Mouse (Mus musculus): ENCODE measurements around the gene Cyp27b1. TPM values are rescaled to one million over a fixed set of nuclear protein-coding genes. Genes with fewer than 3 reads are reported as not detected.
A peak's percentile ranks its signal among the peaks of the same experiment; 100 is the strongest.

Cyp27b1 gene
- total and polyA plus RNA-seq, 3 experiments, result 0.17 to 2.1 (median 0.33) TPM

DNA sequence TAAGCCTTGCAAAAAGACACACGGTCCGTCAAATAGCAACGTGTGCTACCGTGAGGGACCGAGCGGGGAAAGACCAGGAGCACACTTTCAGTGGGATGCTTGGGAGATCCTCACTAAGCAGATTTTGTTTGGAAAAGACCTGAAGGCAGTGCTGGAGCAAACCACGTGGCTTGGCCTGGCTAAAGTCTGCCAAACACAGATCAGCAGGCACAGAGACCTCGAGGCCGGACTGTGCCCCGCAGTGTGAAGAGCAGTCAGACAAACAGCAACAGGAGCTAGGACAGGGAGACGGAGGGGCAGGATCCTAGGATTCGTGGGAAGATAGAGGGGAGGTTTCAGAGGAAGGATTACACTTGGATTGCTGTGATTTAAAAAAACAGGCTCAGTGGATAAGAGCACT lies 11.8 kb upstream of the Cyp27b1 start:
- no peak for DNase-seq (ENCODE audit: low spot score)
- H3K9me3 ChIP-seq (replicated peaks), result no peaks in the 10 kb centered on the region
- no peak for ATAC-seq (ENCODE audit: extremely low read depth, insufficient number of reproducible peaks, low FRiP score, poor library complexity, severe bottlenecking)
- no peak overlapping the region for H3K4me3 ChIP-seq (ENCODE audit: low read depth, low read length)
- peaks cover 15% of the 10 kb centered on the region for H3K4me1 ChIP-seq (ENCODE audit: insufficient read depth, low read depth, low read length)
- H3K27me3 ChIP-seq (ENCODE audit: insufficient read depth, low read length), result peaks cover 31% of the 10 kb centered on the region
- no peaks in the 10 kb centered on the region for H3K36me3 ChIP-seq (replicated peaks)
- TF ChIP-seq POLR2AphosphoS5 (IDR thresholded peaks at IDR 0.05; ENCODE audit: insufficient replicate concordance, low read depth, low read length) (no peak), GATA1 (IDR thresholded peaks at IDR 0.05; ENCODE audit: borderline replicate concordance, low read length) (no peak), GATA2 (IDR thresholded peaks at IDR 0.05; ENCODE audit: borderline replicate concordance, low read depth, low read length) (no peak), TAL1 (conservative IDR thresholded peaks at IDR 0.05; ENCODE audit: low read depth, low read length) (no peak), CTCF (IDR thresholded peaks at IDR 0.05; ENCODE audit: low read depth, low read length) (no peak)

DNA sequence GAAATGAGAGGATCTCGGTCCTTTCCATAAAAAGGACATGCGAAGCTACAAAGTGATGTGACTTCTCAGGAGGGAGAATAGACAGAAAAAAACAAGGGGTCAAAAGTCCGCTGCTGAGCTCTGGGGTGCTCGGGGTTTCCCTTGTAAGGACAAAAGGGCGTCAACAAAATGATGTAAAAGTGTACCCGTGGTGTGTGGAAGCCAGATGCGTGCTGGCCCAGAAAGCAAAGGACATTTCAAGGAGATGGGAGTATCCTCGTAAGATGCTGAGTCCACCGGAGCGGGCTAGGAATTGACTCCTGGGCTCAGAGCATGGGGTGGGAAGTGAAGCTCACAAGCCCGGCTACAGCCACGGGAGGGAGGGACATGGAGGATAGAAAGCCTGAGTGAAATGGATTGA lies 10.4 kb upstream of the Cyp27b1 start:
- ATAC-seq (ENCODE audit: extremely low read depth, insufficient number of reproducible peaks, low FRiP score, poor library complexity, severe bottlenecking) (no peak), DNase-seq (ENCODE audit: low spot score) (no peak)
- TF ChIP-seq CTCF (IDR thresholded peaks at IDR 0.05; ENCODE audit: low read depth, low read length) (no peak), GATA1 (IDR thresholded peaks at IDR 0.05; ENCODE audit: borderline replicate concordance, low read length) (no peak), GATA2 (IDR thresholded peaks at IDR 0.05; ENCODE audit: borderline replicate concordance, low read depth, low read length) (no peak), POLR2AphosphoS5 (IDR thresholded peaks at IDR 0.05; ENCODE audit: insufficient replicate concordance, low read depth, low read length) (no peak), TAL1 (conservative IDR thresholded peaks at IDR 0.05; ENCODE audit: low read depth, low read length) (no peak)
- Histone ChIP-seq H3K9me3 (replicated peaks) (no peaks in the 10 kb centered on the region), H3K4me3 (ENCODE audit: low read depth, low read length) (no peak overlapping the region), H3K4me1 (ENCODE audit: insufficient read depth, low read depth, low read length) (peaks cover 22% of the 10 kb centered on the region), H3K27me3 (ENCODE audit: insufficient read depth, low read length) (peaks cover 34% of the 10 kb centered on the region), H3K36me3 (replicated peaks) (no peaks in the 10 kb centered on the region)

DNA sequence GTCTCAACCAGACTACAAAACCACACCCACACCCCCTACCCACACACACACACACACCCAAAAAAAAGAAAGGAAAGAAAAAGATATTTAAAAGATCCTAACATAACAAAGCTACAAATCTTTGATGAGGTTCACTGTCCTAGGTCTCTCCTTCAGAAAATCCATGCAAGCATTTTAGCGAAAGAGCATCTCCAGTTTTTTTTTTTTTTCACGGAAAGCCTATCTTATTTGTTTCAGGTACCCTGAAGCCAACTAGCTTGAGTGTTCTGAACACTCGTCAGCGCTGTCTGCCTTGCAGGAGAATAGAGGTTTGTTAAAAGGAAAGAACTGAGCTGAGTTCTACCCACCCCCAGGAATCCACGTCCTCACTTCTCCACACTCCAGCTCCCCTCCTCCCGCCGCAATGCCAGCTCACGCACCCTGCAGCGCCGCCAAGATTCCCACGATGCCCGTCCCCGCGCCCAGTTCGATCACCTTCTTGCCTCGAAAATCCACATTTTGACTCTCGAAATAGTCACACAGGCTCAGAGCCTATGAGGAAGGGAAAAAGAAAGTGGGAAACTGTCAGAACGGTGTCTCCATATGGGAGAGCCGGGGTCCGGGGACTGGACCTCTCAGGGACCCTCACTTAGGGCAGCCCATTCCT lies 7.4 kb upstream of the Cyp27b1 start:
- DNase-seq (ENCODE audit: low spot score), result no peak
- TF ChIP-seq GATA1 (IDR thresholded peaks at IDR 0.05; ENCODE audit: borderline replicate concordance, low read length) (no peak), POLR2AphosphoS5 (IDR thresholded peaks at IDR 0.05; ENCODE audit: insufficient replicate concordance, low read depth, low read length) (no peak), GATA2 (IDR thresholded peaks at IDR 0.05; ENCODE audit: borderline replicate concordance, low read depth, low read length) (no peak), TAL1 (conservative IDR thresholded peaks at IDR 0.05; ENCODE audit: low read depth, low read length) (no peak), CTCF (IDR thresholded peaks at IDR 0.05; ENCODE audit: low read depth, low read length) (no peak)
- H3K27me3 ChIP-seq (ENCODE audit: insufficient read depth, low read length), result peaks cover 32% of the 10 kb centered on the region
- ATAC-seq (ENCODE audit: extremely low read depth, insufficient number of reproducible peaks, low FRiP score, poor library complexity, severe bottlenecking), result no peak
- peaks cover 27% of the 10 kb centered on the region for H3K36me3 ChIP-seq (replicated peaks)
- H3K4me3 ChIP-seq (ENCODE audit: low read depth, low read length), result peak overlapping the region; percentile 94
- no peaks in the 10 kb centered on the region for H3K9me3 ChIP-seq (replicated peaks)
- H3K4me1 ChIP-seq (ENCODE audit: insufficient read depth, low read depth, low read length), result peaks cover 33% of the 10 kb centered on the region

DNA sequence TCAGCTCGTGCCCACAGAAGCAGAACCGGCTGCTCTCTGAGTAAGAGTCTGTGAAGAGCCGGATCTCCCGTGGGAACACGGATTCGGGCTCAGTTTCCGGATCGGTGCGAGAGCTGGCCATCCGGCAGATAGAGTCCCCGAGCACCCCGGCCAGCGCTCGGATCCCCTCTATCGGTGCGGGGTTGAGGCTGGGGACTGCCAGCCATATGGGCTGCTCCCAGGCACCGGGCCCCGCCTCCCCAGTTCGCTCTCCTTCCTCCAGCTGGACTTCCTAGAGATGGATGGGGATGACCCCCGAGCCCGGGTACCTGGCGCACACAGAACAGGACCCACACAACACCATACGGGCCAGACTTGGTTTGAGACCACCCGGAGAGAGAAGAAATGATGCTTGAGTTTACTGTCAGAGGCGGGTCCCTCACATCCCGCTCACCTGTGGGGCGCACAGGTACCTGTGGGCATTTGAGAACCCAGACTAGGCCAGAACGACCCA lies 6.7 kb upstream of the Cyp27b1 start, which contains the start of the genes Mettl1 and Eef1akmt3:
Gene Mettl1 (plus strand): TSS at position 141 of the 493 bp plus-strand sequence.
Gene Eef1akmt3 (minus strand): TSS at position 240 of the 493 bp plus-strand sequence.
- H3K36me3 ChIP-seq (replicated peaks), result peaks cover 34% of the 10 kb centered on the region
- ATAC-seq (ENCODE audit: extremely low read depth, insufficient number of reproducible peaks, low FRiP score, poor library complexity, severe bottlenecking) (peak; percentile 24; the same call in 1 of the 2 replicates), DNase-seq (ENCODE audit: low spot score) (peak; percentile 61)
- H3K27me3 ChIP-seq (ENCODE audit: insufficient read depth, low read length), result peaks cover 27% of the 10 kb centered on the region
- peak within 1 kb of the TSS; percentile 94 for H3K4me3 ChIP-seq (ENCODE audit: low read depth, low read length)
- H3K9me3 ChIP-seq (replicated peaks), result no peaks in the 10 kb centered on the region
- H3K4me1 ChIP-seq (ENCODE audit: insufficient read depth, low read depth, low read length), result peaks cover 33% of the 10 kb centered on the region
- TF ChIP-seq POLR2AphosphoS5 (IDR thresholded peaks at IDR 0.05; ENCODE audit: insufficient replicate concordance, low read depth, low read length) (no peak), CTCF (IDR thresholded peaks at IDR 0.05; ENCODE audit: low read depth, low read length) (no peak), GATA1 (IDR thresholded peaks at IDR 0.05; ENCODE audit: borderline replicate concordance, low read length) (no peak), GATA2 (IDR thresholded peaks at IDR 0.05; ENCODE audit: borderline replicate concordance, low read depth, low read length) (no peak), TAL1 (conservative IDR thresholded peaks at IDR 0.05; ENCODE audit: low read depth, low read length) (no peak)

DNA sequence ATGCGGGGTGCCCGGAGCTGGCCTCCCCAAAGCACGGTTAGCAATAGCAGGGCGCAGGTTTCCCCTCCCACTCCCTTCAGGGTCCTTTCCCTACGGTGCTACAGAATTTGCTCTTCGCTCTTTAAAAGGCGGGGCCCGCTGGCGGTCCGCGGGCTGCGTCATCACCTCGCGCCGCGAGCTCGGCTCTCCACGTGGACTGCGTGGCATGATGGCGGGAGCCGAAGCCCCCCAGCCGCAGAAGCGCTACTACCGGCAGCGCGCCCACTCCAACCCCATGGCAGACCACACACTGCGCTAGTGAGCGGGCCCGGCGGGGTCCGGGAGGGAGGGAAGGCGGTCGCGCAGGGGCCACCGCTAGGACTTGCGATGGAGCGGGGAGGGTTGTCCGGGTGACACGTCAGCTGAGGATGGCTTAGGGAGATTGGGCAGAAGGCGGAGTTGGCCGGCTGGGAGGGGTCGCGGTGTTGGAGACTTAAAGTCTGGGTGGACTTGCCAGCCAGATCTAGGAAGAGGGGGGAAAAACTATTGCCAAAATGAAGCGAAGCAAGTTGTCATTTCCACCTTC lies 6.2 kb upstream of the Cyp27b1 start:
- Histone ChIP-seq H3K9me3 (replicated peaks) (no peaks in the 10 kb centered on the region), H3K4me3 (ENCODE audit: low read depth, low read length) (peak overlapping the region; percentile 94), H3K36me3 (replicated peaks) (peaks cover 39% of the 10 kb centered on the region), H3K27me3 (ENCODE audit: insufficient read depth, low read length) (peaks cover 25% of the 10 kb centered on the region), H3K4me1 (ENCODE audit: insufficient read depth, low read depth, low read length) (peaks cover 33% of the 10 kb centered on the region)
- TF ChIP-seq GATA2 (IDR thresholded peaks at IDR 0.05; ENCODE audit: borderline replicate concordance, low read depth, low read length) (no peak), GATA1 (IDR thresholded peaks at IDR 0.05; ENCODE audit: borderline replicate concordance, low read length) (no peak), POLR2AphosphoS5 (IDR thresholded peaks at IDR 0.05; ENCODE audit: insufficient replicate concordance, low read depth, low read length) (no peak), TAL1 (conservative IDR thresholded peaks at IDR 0.05; ENCODE audit: low read depth, low read length) (no peak), CTCF (IDR thresholded peaks at IDR 0.05; ENCODE audit: low read depth, low read length) (no peak)
- DNase-seq (ENCODE audit: low spot score), result peak; percentile 79
- ATAC-seq (ENCODE audit: extremely low read depth, insufficient number of reproducible peaks, low FRiP score, poor library complexity, severe bottlenecking), result peak; percentile 64

DNA sequence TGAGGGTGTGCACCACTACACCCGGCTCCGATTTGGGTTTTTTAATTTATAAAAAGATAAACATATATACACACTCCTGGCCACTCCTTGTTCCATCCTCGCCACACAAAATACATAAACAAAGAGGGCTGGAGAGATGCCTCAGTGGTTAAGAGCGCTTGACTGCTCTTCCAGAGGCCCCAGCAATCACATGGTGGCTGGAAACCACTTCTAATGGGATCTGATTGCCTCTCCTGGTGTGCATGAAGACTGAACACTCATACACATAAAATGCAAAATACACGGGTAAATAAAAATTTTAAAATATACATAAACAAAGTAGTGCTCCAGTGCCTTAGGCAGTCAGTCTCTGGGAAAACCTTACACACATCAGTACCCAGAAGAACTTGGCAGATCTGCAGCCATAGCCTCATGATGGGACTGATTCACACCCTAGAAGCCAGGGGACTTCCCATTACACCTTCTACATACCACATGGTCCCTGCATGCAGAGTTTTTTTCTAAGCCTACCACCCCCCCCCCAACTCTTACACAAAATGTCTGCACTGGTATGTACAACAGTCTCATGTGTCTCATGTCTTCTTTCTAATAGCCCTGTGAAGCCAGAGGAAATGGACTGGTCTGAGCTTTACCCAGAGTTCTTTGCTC lies 5.5 kb upstream of the Cyp27b1 start:
- no peak for ATAC-seq (ENCODE audit: extremely low read depth, insufficient number of reproducible peaks, low FRiP score, poor library complexity, severe bottlenecking)
- peaks cover 44% of the 10 kb centered on the region for H3K36me3 ChIP-seq (replicated peaks)
- no peaks in the 10 kb centered on the region for H3K9me3 ChIP-seq (replicated peaks)
- H3K4me1 ChIP-seq (ENCODE audit: insufficient read depth, low read depth, low read length), result peaks cover 33% of the 10 kb centered on the region
- no peak for DNase-seq (ENCODE audit: low spot score)
- TF ChIP-seq GATA1 (IDR thresholded peaks at IDR 0.05; ENCODE audit: borderline replicate concordance, low read length), result no peak
- TF ChIP-seq CTCF (IDR thresholded peaks at IDR 0.05; ENCODE audit: low read depth, low read length), result no peak
- TF ChIP-seq GATA2 (IDR thresholded peaks at IDR 0.05; ENCODE audit: borderline replicate concordance, low read depth, low read length), result no peak
- no peak for TF ChIP-seq POLR2AphosphoS5 (IDR thresholded peaks at IDR 0.05; ENCODE audit: insufficient replicate concordance, low read depth, low read length)
- H3K27me3 ChIP-seq (ENCODE audit: insufficient read depth, low read length), result peaks cover 22% of the 10 kb centered on the region
- H3K4me3 ChIP-seq (ENCODE audit: low read depth, low read length), result peak overlapping the region; percentile 94

Measured in G1E (cell line).